Mouse (Mus musculus) E14TG2a.4 (cell line): ENCODE measurements around the gene Gm42421.
A peak's percentile ranks its signal among the peaks of the same experiment; 100 is the strongest.

Experiments
- H3K27me3 ChIP-seq: 2 replicates; pipeline ENCODE4 v1.6.1; 2014; ENCODE audit warnings: low read length, control low read depth; ENCODE audit not compliant: insufficient read depth
- H3K36me3 ChIP-seq: 2 replicates; pipeline ENCODE4 v1.6.1; 2014; ENCODE audit warnings: low read length, control low read depth; ENCODE audit not compliant: insufficient read depth
- H3K4me1 ChIP-seq: replicated peaks from 2 replicates; pipeline ENCODE4 v1.6.1; 2014; ENCODE audit warnings: low read depth, low read length, control low read depth
- H3K4me3 ChIP-seq: replicated peaks from 2 replicates; pipeline ENCODE4 v1.5.1; 2014; ENCODE audit warnings: mild to moderate bottlenecking, low read length
- H3K9me3 ChIP-seq: 2 replicates; pipeline ENCODE4 v1.6.1; 2014; ENCODE audit warnings: low read length, control low read depth
- CTCF ChIP-seq: conservative IDR thresholded peaks from 2 replicates; pipeline ENCODE4 v1.5.1; 2014; ENCODE audit warnings: low read length
- NANOG ChIP-seq: IDR thresholded peaks from 2 replicates; pipeline ENCODE4 v1.6.1; 2014; ENCODE audit warnings: borderline replicate concordance, low read length, mixed read lengths
- POU5F1 ChIP-seq: IDR thresholded peaks from 2 replicates; pipeline ENCODE4 v1.6.1; 2014; ENCODE audit warnings: low read length, borderline replicate concordance

Gm42421 gene

GRCm38 (mm10) chr5:143927875-143928274 is at the start of gene Gm42421:
Gene Gm42421 (plus strand): TSS chr5:143928175.
- Histone ChIP-seq H3K9me3 (no peaks in the 10 kb centered on the region), H3K4me3 (no peak within 1 kb of the TSS), H3K36me3 (peaks cover 94% of the 10 kb centered on the region), H3K27me3 (no peaks in the 10 kb centered on the region), H3K4me1 (peaks cover 13% of the 10 kb centered on the region)
- TF ChIP-seq CTCF (no peak), POU5F1 (no peak), NANOG (no peak)

- H3K4me1 ChIP-seq = peaks cover 11% of the 10 kb centered on the region
- peaks cover 95% of the 10 kb centered on the region for H3K36me3 ChIP-seq
- H3K4me3 ChIP-seq = no peak overlapping the region
- TF ChIP-seq CTCF = no peak
- no peak for TF ChIP-seq POU5F1
- TF ChIP-seq NANOG = no peak
- H3K27me3 ChIP-seq = no peaks in the 10 kb centered on the region
- 0 out of 2 replicates have a peak, but pooled peaks cover 4% of the 10 kb centered on the region for H3K9me3 ChIP-seq
Observed at GRCm38 (mm10) chr5:143885274-143885673, 42.7 kb upstream of the Gm42421 start.

- Histone ChIP-seq H3K36me3 (peaks cover 85% of the 10 kb centered on the region), H3K4me1 (peaks cover 12% of the 10 kb centered on the region; the same call in 1 of the 2 replicates), H3K9me3 (0 out of 2 replicates have a peak, but pooled peaks cover 3% of the 10 kb centered on the region), H3K27me3 (no peaks in the 10 kb centered on the region), H3K4me3 (no peak overlapping the region)
- no peak for TF ChIP-seq CTCF
- no peak for TF ChIP-seq NANOG
- TF ChIP-seq POU5F1 = no peak
Observed at GRCm38 (mm10) chr5:143890741-143891140, 37.2 kb upstream of the Gm42421 start.

- H3K27me3 ChIP-seq = no peaks in the 10 kb centered on the region
- H3K36me3 ChIP-seq = peaks cover 77% of the 10 kb centered on the region
- no peaks in the 10 kb centered on the region for H3K9me3 ChIP-seq
- no peak overlapping the region for H3K4me3 ChIP-seq
- peaks cover 12% of the 10 kb centered on the region; the same call in 1 of the 2 replicates for H3K4me1 ChIP-seq
- TF ChIP-seq CTCF (no peak), NANOG (no peak), POU5F1 (no peak)
Observed at GRCm38 (mm10) chr5:143892255-143892886, 35.6 kb upstream of the Gm42421 start.

GRCm38 (mm10) chr5:143893396-143893795 is 34.6 kb upstream of the Gm42421 start:
- H3K9me3 ChIP-seq = no peaks in the 10 kb centered on the region

GRCm38 (mm10) chr5:143897635-143898330 is 30.2 kb upstream of the Gm42421 start, which contains the start of gene Ankrd61:
Gene Ankrd61 (minus strand): TSS chr5:143897685.
- TF ChIP-seq CTCF (peak; percentile 59), POU5F1 (no peak)
- 0 out of 2 replicates have a peak, but pooled peaks cover 3% of the 10 kb centered on the region for H3K4me1 ChIP-seq
- H3K36me3 ChIP-seq = peaks cover 84% of the 10 kb centered on the region
- H3K9me3 ChIP-seq = no peaks in the 10 kb centered on the region
- H3K4me3 ChIP-seq = no peak within 1 kb of the TSS
- no peaks in the 10 kb centered on the region for H3K27me3 ChIP-seq

More at GRCm38 (mm10) chr5:143893396-143893795, 34.6 kb upstream of the Gm42421 start:
- Histone ChIP-seq H3K36me3 (peaks cover 77% of the 10 kb centered on the region), H3K4me3 (no peak overlapping the region), H3K27me3 (no peaks in the 10 kb centered on the region), H3K4me1 (peaks cover 12% of the 10 kb centered on the region; the same call in 1 of the 2 replicates)
- TF ChIP-seq NANOG (no peak), CTCF (no peak), POU5F1 (no peak)

- H3K27me3 ChIP-seq = no peaks in the 10 kb centered on the region
Observed at GRCm38 (mm10) chr5:143902111-143902510, 25.9 kb upstream of the Gm42421 start.

GRCm38 (mm10) chr5:143903813-143904212 is 24.2 kb upstream of the Gm42421 start:
- no peaks in the 10 kb centered on the region for H3K27me3 ChIP-seq
- peaks cover 45% of the 10 kb centered on the region for H3K4me1 ChIP-seq
- no peak overlapping the region for H3K4me3 ChIP-seq
- H3K36me3 ChIP-seq = peaks cover 95% of the 10 kb centered on the region
- TF ChIP-seq POU5F1 = no peak
- TF ChIP-seq NANOG = no peak
- no peak for TF ChIP-seq CTCF
- no peaks in the 10 kb centered on the region for H3K9me3 ChIP-seq

More at GRCm38 (mm10) chr5:143902111-143902510, 25.9 kb upstream of the Gm42421 start:
- Histone ChIP-seq H3K4me1 (peaks cover 29% of the 10 kb centered on the region), H3K9me3 (no peaks in the 10 kb centered on the region), H3K36me3 (peaks cover 100% of the 10 kb centered on the region), H3K4me3 (no peak overlapping the region)
- TF ChIP-seq CTCF (no peak), NANOG (no peak), POU5F1 (no peak)
